Mouse (Mus musculus) spleen, postnatal 10 days (tissue): ENCODE data around the gene Slc39a1.

Experiments
- DNase-seq, 2 experiments: peaks; one replicate each; pipeline ENCODE4 v3.0.0; 2021 to 2022; ENCODE audit warnings: low spot score in 2 of 2

Gene Slc39a1

GRCm38 (mm10) chr3:90294651-90295050 is 46.7 kb downstream of the Slc39a1 start:
- no peak for DNase-seq
